Mouse (Mus musculus): ENCODE measurements around the gene Adat2. TPM values are rescaled to one million over a fixed set of nuclear protein-coding genes. Genes with fewer than 3 reads are reported as not detected.
A peak's percentile ranks its signal among the peaks of the same experiment; 100 is the strongest.

Gene Adat2
- polyA plus RNA-seq, 1 experiment from 2014 or later, result 2.4 TPM

DNA sequence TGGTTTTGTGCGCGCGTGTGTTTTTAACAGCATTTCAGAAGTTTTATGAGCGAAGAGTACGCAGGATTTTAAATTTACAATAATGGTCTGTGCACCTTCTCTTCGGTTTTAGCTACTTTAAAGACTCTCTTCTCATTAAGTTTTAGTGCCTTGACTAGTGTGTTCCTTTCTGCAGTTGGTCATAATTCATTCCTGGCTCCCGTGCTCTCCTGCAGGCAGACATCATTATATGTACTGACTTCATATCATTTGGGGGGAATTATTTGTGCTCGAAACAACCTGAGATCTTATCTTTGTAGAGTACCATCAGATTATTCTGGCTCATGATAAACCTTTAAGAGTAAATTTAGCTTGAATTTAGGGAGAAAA is 12.4 kb downstream of the Adat2 start:
- Histone ChIP-seq H3K4me2 (peak overlapping the region; percentile 66), H3K9me3 (replicated peaks) (no peaks in the 10 kb centered on the region), H3K27ac (replicated peaks) (no peak overlapping the region), H3K9ac (replicated peaks) (no peak overlapping the region), H3K4me3 (replicated peaks) (peak overlapping the region; percentile 35), H3K36me3 (0 out of 2 replicates have a peak, but pooled peaks cover 3% of the 10 kb centered on the region), H3K4me1 (peaks cover 18% of the 10 kb centered on the region), H3K27me3 (replicated peaks) (0 out of 2 replicates have a peak, but pooled peaks cover 7% of the 10 kb centered on the region)
- peak; percentile 64 for ATAC-seq (ENCODE audit: low FRiP score)
- 19% methylated on average over 8 of the region's 8 CpGs for WGBS

DNA sequence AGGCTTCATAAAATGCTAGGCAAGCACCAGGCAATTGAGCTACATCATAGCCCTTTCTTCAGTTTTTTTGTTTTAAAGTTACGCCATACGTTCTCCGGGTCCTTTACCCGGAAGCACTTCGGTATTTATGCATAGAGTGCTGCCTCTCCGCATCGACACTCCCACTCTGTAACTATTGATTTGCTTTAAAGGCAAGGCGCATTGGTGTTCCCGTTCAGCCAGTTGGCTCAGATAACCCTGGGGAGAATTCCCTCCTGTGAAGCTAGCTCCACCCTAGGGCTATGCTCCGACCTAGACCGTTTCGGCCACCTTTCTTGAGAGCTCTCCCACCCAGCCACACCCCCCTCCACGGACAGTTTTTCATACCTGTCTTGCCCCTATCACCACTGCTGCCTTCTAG is 13.7 kb downstream of the Adat2 start:
- ATAC-seq (ENCODE audit: low FRiP score), result no peak
- H3K27me3 ChIP-seq (replicated peaks), result 0 out of 2 replicates have a peak, but pooled peaks cover 7% of the 10 kb centered on the region
- no peaks in the 10 kb centered on the region for H3K9me3 ChIP-seq (replicated peaks)
- H3K9ac ChIP-seq (replicated peaks), result no peak overlapping the region
- no peak overlapping the region for H3K27ac ChIP-seq (replicated peaks)
- H3K36me3 ChIP-seq, result no peaks in the 10 kb centered on the region
- no peak overlapping the region for H3K4me3 ChIP-seq (replicated peaks)
- H3K4me2 ChIP-seq, result no peak overlapping the region
- H3K4me1 ChIP-seq, result peaks cover 29% of the 10 kb centered on the region
- WGBS, result 63% methylated on average over 13 of the region's 13 CpGs

DNA sequence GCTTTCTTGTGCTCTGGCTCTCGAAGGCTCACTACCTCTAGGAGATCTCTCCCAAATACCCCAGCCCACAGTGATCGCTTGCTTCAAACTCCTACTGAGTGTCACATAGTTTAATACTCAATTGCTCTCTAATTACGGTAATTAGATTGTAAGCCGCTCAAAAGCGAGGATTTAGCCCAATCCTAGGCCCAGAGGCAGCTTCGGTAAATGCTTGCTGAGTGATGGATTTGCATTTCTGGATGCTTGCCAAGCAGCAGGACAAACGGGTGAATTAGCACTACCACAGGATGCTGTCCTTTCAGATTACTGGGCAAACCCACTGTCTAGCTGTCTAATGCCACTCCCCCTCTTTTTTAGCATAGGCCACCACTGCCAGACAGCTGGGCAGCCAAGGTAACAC is 17.1 kb downstream of the Adat2 start:
- 13% methylated on average over 7 of the region's 7 CpGs for WGBS
- Histone ChIP-seq H3K27ac (replicated peaks) (no peak overlapping the region), H3K27me3 (replicated peaks) (0 out of 2 replicates have a peak, but pooled peaks cover 9% of the 10 kb centered on the region), H3K4me2 (no peak overlapping the region), H3K9me3 (replicated peaks) (no peaks in the 10 kb centered on the region), H3K4me3 (replicated peaks) (no peak overlapping the region), H3K4me1 (peaks cover 31% of the 10 kb centered on the region), H3K9ac (replicated peaks) (no peak overlapping the region), H3K36me3 (no peaks in the 10 kb centered on the region)
- 0 out of 2 replicates have a peak, but pooled peaks have one; percentile 54 for ATAC-seq (ENCODE audit: low FRiP score)

DNA sequence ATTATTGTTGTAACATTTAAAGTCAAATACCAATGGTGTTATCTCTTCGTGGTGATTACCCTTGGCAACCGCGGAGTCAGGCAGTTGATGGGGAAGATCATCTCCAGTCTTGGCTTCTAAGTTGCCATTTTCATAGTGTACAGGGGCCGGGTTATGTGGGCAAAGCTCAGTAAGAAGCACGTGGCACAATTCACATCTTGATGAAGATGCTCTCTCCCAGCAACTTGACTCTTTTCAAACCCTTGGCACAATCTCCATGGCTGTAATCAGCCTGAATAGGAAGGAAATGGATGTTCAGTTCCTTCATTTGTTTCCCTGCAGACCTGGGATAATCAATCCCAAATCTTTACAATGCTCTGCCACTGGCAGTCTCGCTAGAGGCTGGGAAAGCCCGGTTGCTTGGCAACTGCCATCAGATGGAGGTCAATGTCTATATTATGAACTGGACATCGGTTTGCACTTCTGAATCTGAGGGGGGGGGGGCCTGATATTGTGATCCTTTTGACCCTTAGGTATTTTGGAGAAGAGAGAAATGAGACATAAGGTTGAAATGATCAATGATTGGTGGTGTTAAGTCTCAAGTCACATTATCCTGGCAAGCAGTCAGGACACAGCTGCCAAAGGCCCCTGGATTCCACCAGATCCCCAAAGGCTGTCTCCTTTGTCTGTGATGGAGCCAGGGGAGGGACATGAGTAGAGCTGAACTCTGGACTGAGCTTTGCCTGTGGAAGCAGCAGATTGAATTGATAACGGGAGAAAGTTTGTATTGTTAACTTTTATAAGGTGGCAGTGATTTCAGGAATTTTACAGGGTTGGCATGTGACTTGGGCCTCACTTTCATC is 18.2 kb downstream of the Adat2 start:
- Histone ChIP-seq H3K9me3 (replicated peaks) (no peaks in the 10 kb centered on the region), H3K27ac (replicated peaks) (no peak overlapping the region), H3K4me3 (replicated peaks) (no peak overlapping the region), H3K27me3 (replicated peaks) (0 out of 2 replicates have a peak, but pooled peaks cover 9% of the 10 kb centered on the region), H3K4me1 (peaks cover 25% of the 10 kb centered on the region), H3K36me3 (no peaks in the 10 kb centered on the region), H3K9ac (replicated peaks) (no peak overlapping the region), H3K4me2 (no peak overlapping the region)
- WGBS, result 25% methylated on average over 9 of the region's 9 CpGs
- peak; percentile 73 for ATAC-seq (ENCODE audit: low FRiP score)

DNA sequence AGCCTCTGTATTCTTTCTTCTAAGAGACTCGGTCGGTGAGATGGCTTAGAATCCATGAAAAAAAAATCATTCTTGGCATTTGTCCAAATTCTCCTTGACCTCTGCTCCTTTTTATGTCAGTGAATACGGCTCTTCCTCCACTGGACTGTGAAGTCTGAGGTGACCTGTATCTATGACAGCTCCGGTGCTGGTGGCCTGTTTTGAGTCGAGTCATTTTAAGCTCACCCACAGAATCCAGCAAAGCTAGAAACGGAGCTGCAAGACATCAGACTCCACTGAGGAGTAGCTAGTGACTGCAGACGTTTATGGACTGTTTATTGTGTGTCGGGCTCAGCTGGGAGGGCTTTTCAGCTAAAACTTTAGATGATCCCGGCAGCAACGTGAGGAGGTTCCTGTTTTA is 19.3 kb downstream of the Adat2 start:
- 37% methylated on average over 10 of the region's 10 CpGs for WGBS
- Histone ChIP-seq H3K9me3 (replicated peaks) (no peaks in the 10 kb centered on the region), H3K4me1 (peaks cover 25% of the 10 kb centered on the region), H3K27ac (replicated peaks) (no peak overlapping the region), H3K27me3 (replicated peaks) (0 out of 2 replicates have a peak, but pooled peaks cover 2% of the 10 kb centered on the region), H3K36me3 (no peaks in the 10 kb centered on the region), H3K4me3 (replicated peaks) (no peak overlapping the region), H3K9ac (replicated peaks) (no peak overlapping the region), H3K4me2 (no peak overlapping the region)
- no peak for ATAC-seq (ENCODE audit: low FRiP score)

DNA sequence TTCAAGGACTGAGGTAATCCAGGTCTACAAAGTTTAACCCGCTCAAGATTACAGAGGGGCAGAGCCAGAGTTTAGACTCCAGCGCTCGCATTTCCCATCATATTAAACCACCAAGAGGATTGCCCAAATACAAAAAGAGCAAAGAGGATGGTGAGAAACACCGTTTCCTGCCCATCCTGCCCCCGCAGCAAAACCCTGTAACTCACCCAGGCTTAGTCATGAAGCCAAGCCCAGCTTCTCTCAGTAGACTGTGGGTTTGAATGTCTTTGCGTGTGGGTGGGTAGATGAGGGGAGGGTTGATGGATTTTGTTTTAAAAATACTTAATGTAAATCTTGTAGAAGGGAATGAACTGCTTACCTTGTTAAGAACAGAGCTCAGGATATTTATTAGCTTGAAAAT is 19.7 kb downstream of the Adat2 start:
- Histone ChIP-seq H3K27me3 (replicated peaks) (0 out of 2 replicates have a peak, but pooled peaks cover 2% of the 10 kb centered on the region), H3K4me3 (replicated peaks) (no peak overlapping the region), H3K9ac (replicated peaks) (no peak overlapping the region), H3K4me2 (no peak overlapping the region), H3K36me3 (no peaks in the 10 kb centered on the region), H3K9me3 (replicated peaks) (no peaks in the 10 kb centered on the region), H3K4me1 (peaks cover 25% of the 10 kb centered on the region), H3K27ac (replicated peaks) (no peak overlapping the region)
- WGBS, result 81% methylated on average over 6 of the region's 6 CpGs
- no peak for ATAC-seq (ENCODE audit: low FRiP score)

DNA sequence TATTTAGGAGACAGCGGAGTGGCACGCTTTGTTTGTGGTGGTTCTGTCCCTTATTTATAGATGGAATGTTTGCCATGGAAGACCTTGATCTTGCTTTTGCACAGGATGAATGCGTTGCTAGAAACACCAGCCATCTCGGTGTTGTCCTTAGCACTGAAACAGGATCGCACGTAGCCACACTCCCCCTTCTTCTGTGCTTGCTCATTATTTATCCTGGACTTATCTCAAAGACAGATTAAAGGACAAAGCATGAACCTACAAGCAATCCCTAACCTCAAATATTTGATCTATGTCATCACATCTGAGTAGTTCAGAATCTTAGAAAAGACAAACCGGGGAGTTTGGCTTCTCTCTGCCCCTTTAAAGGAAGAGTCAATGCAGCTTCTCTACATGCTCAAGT is 24.4 kb downstream of the Adat2 start:
- 0 out of 2 replicates have a peak, but pooled peaks cover under 1% of the 10 kb centered on the region for H3K4me1 ChIP-seq
- no peak overlapping the region for H3K4me3 ChIP-seq (replicated peaks)
- H3K36me3 ChIP-seq, result no peaks in the 10 kb centered on the region
- no peak overlapping the region for H3K9ac ChIP-seq (replicated peaks)
- H3K4me2 ChIP-seq, result no peak overlapping the region
- no peak for ATAC-seq (ENCODE audit: low FRiP score)
- H3K9me3 ChIP-seq (replicated peaks), result no peaks in the 10 kb centered on the region
- 0 out of 2 replicates have a peak, but pooled peaks cover 2% of the 10 kb centered on the region for H3K27me3 ChIP-seq (replicated peaks)
- 90% methylated on average over 7 of the region's 7 CpGs for WGBS
- H3K27ac ChIP-seq (replicated peaks), result no peak overlapping the region

DNA sequence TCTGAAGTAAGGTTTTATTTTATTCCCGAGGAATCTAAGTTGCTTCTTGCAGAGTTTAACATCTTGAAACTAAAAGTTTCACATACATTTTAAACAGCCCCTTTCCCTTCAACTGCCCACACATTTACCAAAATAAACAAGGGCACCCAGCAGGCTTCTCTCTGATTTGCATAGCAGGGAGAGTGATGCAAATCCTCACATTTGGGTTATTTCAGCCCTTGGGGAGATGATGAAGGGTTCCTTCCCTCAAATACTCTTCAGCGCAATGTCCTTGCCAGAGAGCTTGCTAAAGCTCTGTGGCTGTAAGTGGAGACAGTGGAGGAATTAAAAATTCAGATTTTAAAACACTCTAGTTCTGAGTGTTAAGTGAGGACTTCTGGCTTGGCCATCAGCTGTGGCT is 35.2 kb downstream of the Adat2 start:
- Histone ChIP-seq H3K9ac (replicated peaks) (no peak overlapping the region), H3K4me3 (replicated peaks) (no peak overlapping the region), H3K36me3 (no peaks in the 10 kb centered on the region), H3K27me3 (replicated peaks) (no peaks in the 10 kb centered on the region), H3K4me1 (no peaks in the 10 kb centered on the region), H3K4me2 (no peak overlapping the region), H3K9me3 (replicated peaks) (no peaks in the 10 kb centered on the region), H3K27ac (replicated peaks) (no peak overlapping the region)
- ATAC-seq (ENCODE audit: low FRiP score), result no peak
- WGBS, result 80% methylated on average over 2 of the region's 2 CpGs

DNA sequence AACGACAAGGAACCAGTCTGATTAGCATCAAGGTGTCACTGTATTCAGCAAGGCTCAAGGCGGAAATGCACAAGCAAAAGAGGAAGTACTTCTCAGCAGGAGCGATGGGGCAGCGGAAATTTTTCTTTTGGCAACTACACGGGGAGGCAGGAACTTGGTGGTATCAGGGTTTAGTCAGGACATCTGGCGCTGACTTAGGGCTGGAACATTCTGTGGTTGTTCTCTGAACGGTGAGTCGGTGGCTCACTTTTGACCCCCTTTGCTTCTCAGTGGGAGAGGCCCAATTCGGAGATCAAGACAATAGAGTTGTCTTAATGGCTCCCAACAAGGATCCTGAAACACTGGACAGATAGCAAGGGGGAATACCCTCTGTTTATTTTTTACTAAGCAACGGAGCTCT is 39.5 kb downstream of the Adat2 start:
- Histone ChIP-seq H3K27ac (replicated peaks) (no peak overlapping the region), H3K4me1 (no peaks in the 10 kb centered on the region), H3K4me2 (no peak overlapping the region), H3K9me3 (replicated peaks) (no peaks in the 10 kb centered on the region), H3K4me3 (replicated peaks) (no peak overlapping the region), H3K36me3 (no peaks in the 10 kb centered on the region), H3K27me3 (replicated peaks) (no peaks in the 10 kb centered on the region), H3K9ac (replicated peaks) (no peak overlapping the region)
- no peak for ATAC-seq (ENCODE audit: low FRiP score)
- WGBS, result 87% methylated on average over 10 of the region's 10 CpGs

DNA sequence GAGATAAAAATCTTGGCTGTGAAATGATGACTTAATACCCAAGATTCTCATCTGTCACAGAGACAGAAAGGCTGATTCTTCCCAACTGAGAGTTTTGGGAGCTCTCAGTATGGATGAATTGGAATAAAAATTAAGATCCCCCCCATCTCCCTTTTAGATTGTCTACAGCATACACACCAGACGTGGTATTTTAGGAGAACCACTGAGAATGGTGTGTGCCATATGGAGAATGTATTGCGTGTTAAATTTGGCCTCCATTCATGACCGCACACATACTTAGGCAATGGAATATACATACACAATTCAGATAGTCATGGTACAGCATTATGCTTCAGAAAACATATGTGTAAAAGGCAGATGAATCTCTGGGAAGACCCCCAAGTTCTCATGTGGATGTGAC is 40.8 kb downstream of the Adat2 start:
- WGBS, result 86% methylated on average over 3 of the region's 3 CpGs
- no peaks in the 10 kb centered on the region for H3K9me3 ChIP-seq (replicated peaks)
- H3K27me3 ChIP-seq (replicated peaks), result no peaks in the 10 kb centered on the region
- no peak overlapping the region for H3K4me2 ChIP-seq
- H3K36me3 ChIP-seq, result no peaks in the 10 kb centered on the region
- ATAC-seq (ENCODE audit: low FRiP score), result no peak
- no peak overlapping the region for H3K4me3 ChIP-seq (replicated peaks)
- no peak overlapping the region for H3K9ac ChIP-seq (replicated peaks)
- H3K27ac ChIP-seq (replicated peaks), result no peak overlapping the region
- H3K4me1 ChIP-seq, result no peaks in the 10 kb centered on the region

DNA sequence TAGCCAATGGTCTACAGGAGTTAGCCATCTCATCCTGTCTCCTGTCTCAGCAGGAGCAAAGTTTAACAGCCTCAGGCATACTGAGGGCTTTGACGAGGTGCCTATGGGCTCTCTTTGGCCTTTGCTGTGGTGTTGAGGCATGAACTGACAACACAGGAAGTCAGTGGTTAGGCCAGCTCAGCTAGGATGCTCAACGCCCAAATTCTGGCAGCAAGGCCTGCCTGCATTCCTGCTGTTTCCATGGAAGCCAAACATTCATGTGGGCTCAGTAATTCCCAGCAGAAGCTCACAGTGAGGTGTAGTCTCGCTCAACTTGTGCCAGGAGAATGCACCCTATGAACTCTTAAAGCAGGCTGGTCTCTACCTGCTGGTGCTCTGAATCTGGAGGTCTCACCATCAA is 43.4 kb downstream of the Adat2 start:
- Histone ChIP-seq H3K36me3 (no peaks in the 10 kb centered on the region), H3K9me3 (replicated peaks) (no peaks in the 10 kb centered on the region), H3K9ac (replicated peaks) (no peak overlapping the region), H3K27me3 (replicated peaks) (no peaks in the 10 kb centered on the region), H3K27ac (replicated peaks) (no peak overlapping the region), H3K4me1 (no peaks in the 10 kb centered on the region), H3K4me2 (no peak overlapping the region), H3K4me3 (replicated peaks) (no peak overlapping the region)
- ATAC-seq (ENCODE audit: low FRiP score), result no peak
- WGBS, result 39% methylated on average over 3 of the region's 3 CpGs

DNA sequence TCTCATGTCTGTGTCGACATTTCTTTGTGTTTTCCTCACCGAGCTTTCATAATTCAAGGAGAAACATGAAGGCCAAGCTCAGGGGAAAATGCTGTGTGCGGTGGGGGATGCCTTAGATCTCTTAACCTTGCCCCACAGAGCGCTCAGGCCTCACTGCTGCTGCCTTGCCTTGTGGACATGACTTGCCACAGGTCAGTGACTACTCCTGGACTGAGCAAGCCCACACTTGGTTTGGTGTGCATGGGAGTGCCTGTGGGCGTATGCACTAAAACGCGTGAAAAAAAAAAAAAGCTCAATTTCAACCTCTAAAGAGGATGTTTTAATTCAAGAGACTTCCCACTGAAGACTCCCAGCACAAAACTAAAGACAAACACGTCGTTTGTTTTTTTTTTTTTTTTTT is 44.2 kb downstream of the Adat2 start:
- H3K9me3 ChIP-seq (replicated peaks), result no peaks in the 10 kb centered on the region
- no peak overlapping the region for H3K4me2 ChIP-seq
- no peak overlapping the region for H3K27ac ChIP-seq (replicated peaks)
- ATAC-seq (ENCODE audit: low FRiP score), result no peak
- H3K27me3 ChIP-seq (replicated peaks), result no peaks in the 10 kb centered on the region
- no peak overlapping the region for H3K9ac ChIP-seq (replicated peaks)
- no peak overlapping the region for H3K4me3 ChIP-seq (replicated peaks)
- H3K36me3 ChIP-seq, result no peaks in the 10 kb centered on the region
- H3K4me1 ChIP-seq, result no peaks in the 10 kb centered on the region
- 77% methylated on average over 9 of the region's 9 CpGs for WGBS
